Mouse (Mus musculus): ENCODE measurements around the gene Ccdc30. TPM values are rescaled to one million over a fixed set of nuclear protein-coding genes. Genes with fewer than 3 reads are reported as not detected.

The Ccdc30 gene
- polyA plus RNA-seq (2015; fragmentation: Nextera tagmentation; extraction: Ambion mirVana): 0.64 and 1.3 TPM in 2 replicates

DNA sequence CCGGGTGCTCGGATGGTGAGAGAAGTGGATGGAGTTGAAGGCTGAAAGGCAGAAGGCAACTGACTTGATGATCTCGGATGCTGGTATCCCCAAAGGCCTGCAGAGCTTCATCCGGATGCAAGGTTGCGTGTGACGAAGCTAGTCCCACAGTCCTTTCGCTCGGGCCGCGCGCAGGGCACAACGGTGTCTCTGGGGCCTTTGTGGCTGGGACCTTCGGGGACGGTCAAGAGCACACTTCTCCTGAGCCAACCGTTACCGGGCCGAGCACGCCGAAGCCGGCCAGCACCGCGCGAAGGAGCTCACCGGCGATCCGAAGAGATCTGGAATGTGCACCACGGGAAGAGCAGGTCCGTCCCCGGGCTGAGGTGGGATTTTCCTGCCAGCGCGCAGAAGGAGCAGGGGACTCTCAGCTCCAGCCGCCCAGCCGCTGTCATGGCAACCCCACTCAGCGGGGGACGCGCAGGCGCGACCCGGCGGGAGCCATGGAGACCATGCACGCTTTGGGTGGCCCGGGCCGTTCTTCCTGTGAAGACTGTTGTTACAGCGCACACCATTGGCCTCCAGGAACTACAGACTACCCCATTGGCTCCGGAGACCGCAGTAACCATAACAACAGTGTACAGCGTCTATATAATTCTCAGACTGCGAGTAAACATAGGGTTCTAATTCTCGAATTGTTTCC is at the start of gene Ccdc30:
Gene Ccdc30 (minus strand): TSS at position 450 of the 682 bp plus-strand sequence.
- peak within 1 kb of the TSS; percentile 43; the same call in 1 of the 2 replicates for H3K9ac ChIP-seq (ENCODE audit: low read depth, low read length)
- no peak within 1 kb of the TSS for H3K27ac ChIP-seq (ENCODE audit: low read depth, low read length)
- no peaks in the 10 kb centered on the region for H3K9me3 ChIP-seq (ENCODE audit: control insufficient read depth)
- no peaks in the 10 kb centered on the region; the same call in 1 of the 2 replicates for H3K4me1 ChIP-seq (replicated peaks; ENCODE audit: control insufficient read depth, insufficient read depth, low read length)
- peak; percentile 92 for ATAC-seq
- H3K27me3 ChIP-seq (replicated peaks; ENCODE audit: control insufficient read depth, insufficient read depth, low read length): no peaks in the 10 kb centered on the region
- peak within 1 kb of the TSS; percentile 52 for H3K4me3 ChIP-seq (ENCODE audit: low read depth, low read length)
- TF ChIP-seq CTCF (IDR thresholded peaks at IDR 0.05; ENCODE audit: low read depth): no peak
- peak within 1 kb of the TSS; percentile 96 for H3K4me2 ChIP-seq (replicated peaks; ENCODE audit: low read depth)
- WGBS: 1% methylated on average over 49 of the region's 49 CpGs
- H3K36me3 ChIP-seq (ENCODE audit: control insufficient read depth, insufficient read depth): peaks cover 7% of the 10 kb centered on the region; the same call in 1 of the 2 replicates

- H3K4me1 ChIP-seq (replicated peaks; ENCODE audit: control insufficient read depth, insufficient read depth, low read length): no peaks in the 10 kb centered on the region; the same call in 1 of the 2 replicates
- H3K9ac ChIP-seq (ENCODE audit: low read depth, low read length): no peak overlapping the region
- no peak overlapping the region for H3K4me2 ChIP-seq (replicated peaks; ENCODE audit: low read depth)
- ATAC-seq: no peak
- H3K36me3 ChIP-seq (ENCODE audit: control insufficient read depth, insufficient read depth): no peaks in the 10 kb centered on the region
- no peak overlapping the region for H3K4me3 ChIP-seq (ENCODE audit: low read depth, low read length)
- no peak overlapping the region for H3K27ac ChIP-seq (ENCODE audit: low read depth, low read length)
- no peak for TF ChIP-seq CTCF (IDR thresholded peaks at IDR 0.05; ENCODE audit: low read depth)
- H3K27me3 ChIP-seq (replicated peaks; ENCODE audit: control insufficient read depth, insufficient read depth, low read length): no peaks in the 10 kb centered on the region
- 70% methylated on average over 13 of the region's 13 CpGs for WGBS
- no peaks in the 10 kb centered on the region for H3K9me3 ChIP-seq (ENCODE audit: control insufficient read depth)
Measured at GRCm38 (mm10) chr4:119463756-119464419, 48.6 kb upstream of the Ccdc30 start.

GRCm38 (mm10) chr4:119462858-119463755 is 47.8 kb upstream of the Ccdc30 start:
- 0 out of 2 replicates have a peak, but pooled peaks have one; percentile 20 for TF ChIP-seq CTCF (IDR thresholded peaks at IDR 0.05; ENCODE audit: low read depth)
- H3K9me3 ChIP-seq (ENCODE audit: control insufficient read depth): no peaks in the 10 kb centered on the region
- WGBS: 35% methylated on average over 11 of the region's 11 CpGs
- H3K36me3 ChIP-seq (ENCODE audit: control insufficient read depth, insufficient read depth): no peaks in the 10 kb centered on the region
- H3K9ac ChIP-seq (ENCODE audit: low read depth, low read length): no peak overlapping the region
- ATAC-seq: peak; percentile 81
- H3K4me2 ChIP-seq (replicated peaks; ENCODE audit: low read depth): no peak overlapping the region
- no peaks in the 10 kb centered on the region for H3K27me3 ChIP-seq (replicated peaks; ENCODE audit: control insufficient read depth, insufficient read depth, low read length)
- no peaks in the 10 kb centered on the region; the same call in 1 of the 2 replicates for H3K4me1 ChIP-seq (replicated peaks; ENCODE audit: control insufficient read depth, insufficient read depth, low read length)
- no peak overlapping the region for H3K27ac ChIP-seq (ENCODE audit: low read depth, low read length)
- no peak overlapping the region for H3K4me3 ChIP-seq (ENCODE audit: low read depth, low read length)

GRCm38 (mm10) chr4:119462457-119462856 is 47.1 kb upstream of the Ccdc30 start:
- TF ChIP-seq CTCF (IDR thresholded peaks at IDR 0.05; ENCODE audit: low read depth): no peak
- WGBS: 88% methylated on average over 3 of the region's 3 CpGs

GRCm38 (mm10) chr4:119460728-119461141 is 45.4 kb upstream of the Ccdc30 start:
- Histone ChIP-seq H3K9ac (ENCODE audit: low read depth, low read length) (no peak overlapping the region), H3K27ac (ENCODE audit: low read depth, low read length) (no peak overlapping the region), H3K4me1 (replicated peaks; ENCODE audit: control insufficient read depth, insufficient read depth, low read length) (no peaks in the 10 kb centered on the region; the same call in 1 of the 2 replicates), H3K9me3 (ENCODE audit: control insufficient read depth) (no peaks in the 10 kb centered on the region), H3K4me2 (replicated peaks; ENCODE audit: low read depth) (no peak overlapping the region), H3K27me3 (replicated peaks; ENCODE audit: control insufficient read depth, insufficient read depth, low read length) (no peaks in the 10 kb centered on the region), H3K36me3 (ENCODE audit: control insufficient read depth, insufficient read depth) (no peaks in the 10 kb centered on the region), H3K4me3 (ENCODE audit: low read depth, low read length) (no peak overlapping the region)
- no peak for TF ChIP-seq CTCF (IDR thresholded peaks at IDR 0.05; ENCODE audit: low read depth)
- 68% methylated on average over 8 of the region's 8 CpGs for WGBS
- no peak for ATAC-seq

More at GRCm38 (mm10) chr4:119462457-119462856, 47.1 kb upstream of the Ccdc30 start:
- Histone ChIP-seq H3K27me3 (replicated peaks; ENCODE audit: control insufficient read depth, insufficient read depth, low read length) (no peaks in the 10 kb centered on the region), H3K9ac (ENCODE audit: low read depth, low read length) (no peak overlapping the region), H3K4me3 (ENCODE audit: low read depth, low read length) (no peak overlapping the region), H3K9me3 (ENCODE audit: control insufficient read depth) (no peaks in the 10 kb centered on the region), H3K4me1 (replicated peaks; ENCODE audit: control insufficient read depth, insufficient read depth, low read length) (no peaks in the 10 kb centered on the region; the same call in 1 of the 2 replicates), H3K27ac (ENCODE audit: low read depth, low read length) (no peak overlapping the region), H3K36me3 (ENCODE audit: control insufficient read depth, insufficient read depth) (no peaks in the 10 kb centered on the region), H3K4me2 (replicated peaks; ENCODE audit: low read depth) (no peak overlapping the region)
- 0 out of 2 replicates have a peak, but pooled peaks have one; percentile 3 for ATAC-seq

Data from intestine, postnatal 0 days (tissue).